Mouse (Mus musculus): Measurements from ENCODE around the gene Hist1h4d. TPM values are rescaled to one million over a fixed set of nuclear protein-coding genes. Genes with fewer than 3 reads are reported as not detected.
"Not testable (repeated sequence)": the region's sequence is repeated elsewhere in the genome, so short reads cannot be mapped to it uniquely, and the experiment has no call there.

Gene Hist1h4d
- polyA plus RNA-seq, 1 experiment from 2014 or later = 124 TPM

GRCm38 (mm10) chr13:23537006-23537710 lies 44.2 kb upstream of the Hist1h4d start:
- Histone ChIP-seq H3K4me1 (ENCODE audit: control insufficient read depth, insufficient read depth, low read length) (peaks cover 15% of the 10 kb centered on the region), H3K9ac (ENCODE audit: low read length) (no peak overlapping the region), H3K4me2 (peak overlapping the region; percentile 45), H3K9me3 (ENCODE audit: control insufficient read depth, low read length) (no peaks in the 10 kb centered on the region), H3K36me3 (ENCODE audit: control insufficient read depth, insufficient read depth, low read length) (no peaks in the 10 kb centered on the region), H3K27me3 (ENCODE audit: control insufficient read depth, insufficient read depth, low read length) (no peaks in the 10 kb centered on the region), H3K27ac (ENCODE audit: low read depth, low read length) (no peak overlapping the region; the same call in 1 of the 2 replicates), H3K4me3 (ENCODE audit: low read depth, low read length) (no peak overlapping the region)
- no peak for ATAC-seq (ENCODE audit: low FRiP score)
- 78% methylated on average over 3 of the region's 3 CpGs for WGBS
- peak; percentile 86 for DNase-seq (ENCODE audit: low spot score, missing footprints)

- H3K9me3 ChIP-seq (ENCODE audit: control insufficient read depth, low read length) = no peaks in the 10 kb centered on the region
- no peaks in the 10 kb centered on the region for H3K36me3 ChIP-seq (ENCODE audit: control insufficient read depth, insufficient read depth, low read length)
- peaks cover 10% of the 10 kb centered on the region for H3K4me1 ChIP-seq (ENCODE audit: control insufficient read depth, insufficient read depth, low read length)
- 83% methylated on average over 5 of the region's 5 CpGs for WGBS
- no peak overlapping the region for H3K27ac ChIP-seq (ENCODE audit: low read depth, low read length)
- DNase-seq (ENCODE audit: low spot score, missing footprints) (no peak), ATAC-seq (ENCODE audit: low FRiP score) (no peak)
- H3K4me2 ChIP-seq = no peak overlapping the region
- no peak overlapping the region for H3K9ac ChIP-seq (ENCODE audit: low read length)
- no peak overlapping the region for H3K4me3 ChIP-seq (ENCODE audit: low read depth, low read length)
- no peaks in the 10 kb centered on the region for H3K27me3 ChIP-seq (ENCODE audit: control insufficient read depth, insufficient read depth, low read length)
Measured at GRCm38 (mm10) chr13:23538249-23538648, 43.1 kb upstream of the Hist1h4d start.

GRCm38 (mm10) chr13:23539821-23540220 lies 41.6 kb upstream of the Hist1h4d start:
- WGBS = 75% methylated on average over 1 of the region's 1 CpGs
- not testable (repeated sequence) for H3K9ac ChIP-seq (ENCODE audit: low read length); DNase-seq (ENCODE audit: low spot score, missing footprints); H3K4me3 ChIP-seq (ENCODE audit: low read depth, low read length); ATAC-seq (ENCODE audit: low FRiP score); H3K4me2 ChIP-seq; H3K9me3 ChIP-seq (ENCODE audit: control insufficient read depth, low read length); H3K27me3 ChIP-seq (ENCODE audit: control insufficient read depth, insufficient read depth, low read length); H3K36me3 ChIP-seq (ENCODE audit: control insufficient read depth, insufficient read depth, low read length); H3K4me1 ChIP-seq (ENCODE audit: control insufficient read depth, insufficient read depth, low read length); H3K27ac ChIP-seq (ENCODE audit: low read depth, low read length)

- ATAC-seq (ENCODE audit: low FRiP score) (no peak), DNase-seq (ENCODE audit: low spot score, missing footprints) (no peak)
- Histone ChIP-seq H3K9ac (ENCODE audit: low read length) (no peak overlapping the region), H3K9me3 (ENCODE audit: control insufficient read depth, low read length) (no peaks in the 10 kb centered on the region), H3K4me2 (no peak overlapping the region), H3K27me3 (ENCODE audit: control insufficient read depth, insufficient read depth, low read length) (no peaks in the 10 kb centered on the region), H3K4me1 (ENCODE audit: control insufficient read depth, insufficient read depth, low read length) (peaks cover 8% of the 10 kb centered on the region; the same call in 1 of the 2 replicates), H3K36me3 (ENCODE audit: control insufficient read depth, insufficient read depth, low read length) (no peaks in the 10 kb centered on the region), H3K27ac (ENCODE audit: low read depth, low read length) (no peak overlapping the region), H3K4me3 (ENCODE audit: low read depth, low read length) (no peak overlapping the region)
- WGBS = 82% methylated on average over 3 of the region's 3 CpGs
Measured at GRCm38 (mm10) chr13:23541497-23541896, 39.9 kb upstream of the Hist1h4d start.

- 2% methylated on average over 3 of the region's 3 CpGs for WGBS
- H3K4me2 ChIP-seq = peak overlapping the region; percentile 62
- H3K9me3 ChIP-seq (ENCODE audit: control insufficient read depth, low read length); ATAC-seq (ENCODE audit: low FRiP score); H3K27me3 ChIP-seq (ENCODE audit: control insufficient read depth, insufficient read depth, low read length); H3K36me3 ChIP-seq (ENCODE audit: control insufficient read depth, insufficient read depth, low read length); H3K4me1 ChIP-seq (ENCODE audit: control insufficient read depth, insufficient read depth, low read length): not testable (repeated sequence)
- peak overlapping the region; percentile 74 for H3K9ac ChIP-seq (ENCODE audit: low read length)
- H3K4me3 ChIP-seq (ENCODE audit: low read depth, low read length) = peak overlapping the region; percentile 43
- DNase-seq (ENCODE audit: low spot score, missing footprints) = peak; percentile 91
- H3K27ac ChIP-seq (ENCODE audit: low read depth, low read length) = peak overlapping the region; percentile 79
Measured at GRCm38 (mm10) chr13:23542225-23542980, 39.0 kb upstream of the Hist1h4d start.

- H3K4me1 ChIP-seq (ENCODE audit: control insufficient read depth, insufficient read depth, low read length); H3K9me3 ChIP-seq (ENCODE audit: control insufficient read depth, low read length); H3K36me3 ChIP-seq (ENCODE audit: control insufficient read depth, insufficient read depth, low read length); H3K27me3 ChIP-seq (ENCODE audit: control insufficient read depth, insufficient read depth, low read length): not testable (repeated sequence)
- peak; percentile 97 for DNase-seq (ENCODE audit: low spot score, missing footprints)
- under 1% methylated on average over 26 of the region's 42 CpGs for WGBS
- Histone ChIP-seq H3K4me3 (ENCODE audit: low read depth, low read length) (peak within 1 kb of the TSS; percentile 43), H3K9ac (ENCODE audit: low read length) (peak within 1 kb of the TSS; percentile 74), H3K27ac (ENCODE audit: low read depth, low read length) (peak within 1 kb of the TSS; percentile 90), H3K4me2 (peak within 1 kb of the TSS; percentile 62)
- peak; percentile 93 for ATAC-seq (ENCODE audit: low FRiP score)
Measured at GRCm38 (mm10) chr13:23542999-23543607, 38.3 kb upstream of the Hist1h4d start, which contains the start of gene Hist1h2bh. Gene Hist1h2bh, minus strand, starts transcription at chr13:23543392.

GRCm38 (mm10) chr13:23543965-23544786 lies 37.2 kb upstream of the Hist1h4d start, which contains the start of gene Hist1h3f:
Gene Hist1h3f, plus strand, starts transcription at chr13:23544052.
- peak; percentile 95 for ATAC-seq (ENCODE audit: low FRiP score)
- WGBS = under 1% methylated on average over 22 of the region's 45 CpGs
- H3K27me3 ChIP-seq (ENCODE audit: control insufficient read depth, insufficient read depth, low read length) = no peaks in the 10 kb centered on the region
- no peaks in the 10 kb centered on the region for H3K36me3 ChIP-seq (ENCODE audit: control insufficient read depth, insufficient read depth, low read length)
- H3K4me2 ChIP-seq = peak within 1 kb of the TSS; percentile 62
- peak; percentile 99 for DNase-seq (ENCODE audit: low spot score, missing footprints)
- peak within 1 kb of the TSS; percentile 74 for H3K9ac ChIP-seq (ENCODE audit: low read length)
- peak within 1 kb of the TSS; percentile 90 for H3K27ac ChIP-seq (ENCODE audit: low read depth, low read length)
- peaks cover 2% of the 10 kb centered on the region; the same call in 1 of the 2 replicates for H3K4me1 ChIP-seq (ENCODE audit: control insufficient read depth, insufficient read depth, low read length)
- H3K9me3 ChIP-seq (ENCODE audit: control insufficient read depth, low read length) = no peaks in the 10 kb centered on the region
- peak within 1 kb of the TSS; percentile 43 for H3K4me3 ChIP-seq (ENCODE audit: low read depth, low read length)

GRCm38 (mm10) chr13:23544787-23545120 lies 36.6 kb upstream of the Hist1h4d start:
- ATAC-seq (ENCODE audit: low FRiP score); H3K27me3 ChIP-seq (ENCODE audit: control insufficient read depth, insufficient read depth, low read length); DNase-seq (ENCODE audit: low spot score, missing footprints); H3K4me1 ChIP-seq (ENCODE audit: control insufficient read depth, insufficient read depth, low read length); H3K9me3 ChIP-seq (ENCODE audit: control insufficient read depth, low read length); H3K36me3 ChIP-seq (ENCODE audit: control insufficient read depth, insufficient read depth, low read length): not testable (repeated sequence)
- Histone ChIP-seq H3K4me2 (peak overlapping the region; percentile 39), H3K9ac (ENCODE audit: low read length) (peak overlapping the region; percentile 47; the same call in 1 of the 2 replicates), H3K27ac (ENCODE audit: low read depth, low read length) (peak overlapping the region; percentile 83; the same call in 1 of the 2 replicates), H3K4me3 (ENCODE audit: low read depth, low read length) (peak overlapping the region; percentile 39)
- WGBS = 0% methylated on average over 11 of the region's 14 CpGs
